In the genomic region with DNA sequence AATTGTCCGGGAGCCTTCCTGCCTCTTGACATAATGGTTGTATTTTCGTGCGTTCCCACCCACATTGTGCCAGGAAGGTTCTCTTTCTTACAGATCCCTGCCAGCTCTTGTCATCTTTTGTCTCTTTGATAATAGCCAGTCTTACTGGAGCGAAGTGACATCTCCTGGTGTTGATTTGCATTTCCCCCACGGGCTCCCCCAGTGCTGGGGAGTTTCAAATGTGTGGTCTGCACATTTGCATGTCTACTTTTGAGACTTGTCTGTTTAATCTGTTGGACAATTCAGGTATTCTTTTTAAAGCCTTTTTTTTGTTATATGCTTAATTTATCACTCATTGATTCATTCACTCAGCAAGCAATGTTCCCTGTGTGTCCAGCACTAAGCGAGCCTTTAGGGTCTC, we compare ENCODE assay signal across 20 mouse cellular contexts. TPM values are rescaled to one million over a fixed set of nuclear protein-coding genes. Genes with fewer than 3 reads are reported as not detected.
DNase-seq lines count a peak whose midpoint lies in the region; ATAC-seq and TF ChIP-seq lines count a peak whose summit lies in the region.
"Had no signal": no experiment of that assay in that cellular context is flagged by ENCODE, and none has a peak within 500 bp of the region (broad histone marks: within the 10 kb centered on the region; RNA-seq: fewer than 3 reads in every experiment).

No protein-coding gene starts in this region.

- 0 out of 2 replicates have a peak, but pooled peaks have one; percentile 23 for TF ChIP-seq POLR2A in CH12.LX (IDR thresholded peaks at IDR 0.05; ENCODE audit: low read depth, low read length)
- no peak for TF ChIP-seq POLR2A in cerebellum, adult 2 months (IDR thresholded peaks at IDR 0.05; ENCODE audit: borderline replicate concordance, insufficient read depth, low read length)

- no peak for TF ChIP-seq RAD21 in CH12.LX (IDR thresholded peaks at IDR 0.05; ENCODE audit: low read depth, low read length)

- H3K79me2 ChIP-seq in CH12.LX (replicated peaks; ENCODE audit: control insufficient read depth, extremely low read depth, insufficient read depth, poor library complexity, severe bottlenecking): peaks cover 4% of the 10 kb centered on the region; the same call in 1 of the 2 replicates

- DNase-seq in spleen, adult 18-20 months: peak; percentile 23 to 32
- DNase-seq in spleen, postnatal 4 days (ENCODE audit: low spot score in 2 of 2): no peak
- DNase-seq in CH12.LX (ENCODE audit: extremely low read depth) (peak; percentile 87), ZHBTc4 (ENCODE audit: low read depth, low spot score) (peak; percentile 41)
- DNase-seq in cerebellum, adult 2 months: no peak
- no peak for DNase-seq in forebrain, embryonic 11.5 days (ENCODE audit: low spot score)
- DNase-seq: adrenal gland, postnatal 10 days; cerebellum, adult 11-12 months; cerebellum, adult 9-11 months; cerebellum, postnatal 36 days; gastrocnemius, postnatal 14 days; heart, adult 2 months had no signal

- in situ Hi-C loops in CH12.LX (cut with MboI; ENCODE audit: low pct_ligation_motif_present, low pct_unique_long_range_greater_than_20kb, low sequenced_read_pairs): loop anchor here (5.0 kb wide), 1 partner anchor 41 kb away; no protein-coding TSS in a partner anchor

- H3K36me3 ChIP-seq in CH12.LX (replicated peaks in 1 of 2; ENCODE audit: control insufficient read depth in 1 of 2, insufficient read depth in 1 of 2, low read length in 1 of 2): peaks cover 13 to 64% of the 10 kb centered on the region in 2 experiments
- H3K36me3 ChIP-seq in forebrain, embryonic 11.5 days (ENCODE audit: control insufficient read depth, insufficient read depth, low read length): no peaks in the 10 kb centered on the region
- H3K36me3 ChIP-seq in kidney, embryonic 14.5 days (ENCODE audit: control insufficient read depth, insufficient read depth, low read length): no peaks in the 10 kb centered on the region
- H3K36me3 ChIP-seq: embryonic facial prominence, embryonic 10.5 days; heart, embryonic 15.5 days; hindbrain, embryonic 10.5 days; intestine, embryonic 15.5 days had no signal

- TF ChIP-seq EP300 in CH12.LX (IDR thresholded peaks at IDR 0.05; ENCODE audit: low read length): peak; percentile 66; the same call in 1 of the 2 replicates

- H3K9ac ChIP-seq in CH12.LX (ENCODE audit: insufficient read depth, low read depth): no peak overlapping the region
- no peak overlapping the region for H3K9ac ChIP-seq in forebrain, embryonic 11.5 days (ENCODE audit: low read length)
- no peak overlapping the region for H3K9ac ChIP-seq in kidney, embryonic 14.5 days (ENCODE audit: low read depth, low read length)
- H3K9ac ChIP-seq: heart, embryonic 15.5 days; hindbrain, embryonic 14.5 days; intestine, embryonic 15.5 days had no signal

- H3K27ac ChIP-seq in CH12.LX (ENCODE audit: insufficient read depth, low read depth): peak overlapping the region; percentile 88
- H3K27ac ChIP-seq in cerebellum, adult 2 months (ENCODE audit: insufficient read depth, low read length): no peak overlapping the region
- H3K27ac ChIP-seq in forebrain, embryonic 11.5 days (ENCODE audit: low read depth, low read length): no peak overlapping the region
- no peak overlapping the region for H3K27ac ChIP-seq in kidney, embryonic 14.5 days (ENCODE audit: low read depth, low read length)
- H3K27ac ChIP-seq: embryonic facial prominence, embryonic 10.5 days; heart, adult 2 months; heart, embryonic 15.5 days; hindbrain, embryonic 10.5 days; hindbrain, embryonic 14.5 days; intestine, embryonic 15.5 days had no signal

- TF ChIP-seq CTCF in CH12.LX (conservative IDR thresholded peaks at IDR 0.05 in 1 of 2, IDR thresholded peaks at IDR 0.05 in 1 of 2; ENCODE audit: low read depth in 2 of 2, low read length in 2 of 2): no peak
- no peak for TF ChIP-seq CTCF in cerebellum, adult 2 months (IDR thresholded peaks at IDR 0.05; ENCODE audit: borderline replicate concordance, insufficient read depth, low read depth, low read length)

- dilution Hi-C loops in CH12.LX (cut with MboI; ENCODE audit: extremely low pct_ligation_motif_present, extremely low pct_unique_long_range_greater_than_20kb, low sequenced_read_pairs): no loop called here

- H3K4me3 ChIP-seq in CH12.LX (replicated peaks in 1 of 3; ENCODE audit: low read depth in 2 of 3, low read length in 2 of 3, poor library complexity in 1 of 3): peak overlapping the region in 1 of 3 experiments; percentile 16
- H3K4me3 ChIP-seq in cerebellum, adult 2 months (replicated peaks; ENCODE audit: insufficient read depth, low read depth, low read length): no peak overlapping the region
- no peak overlapping the region for H3K4me3 ChIP-seq in forebrain, embryonic 11.5 days (ENCODE audit: low read depth, low read length)
- no peak overlapping the region for H3K4me3 ChIP-seq in kidney, embryonic 14.5 days (ENCODE audit: low read length)
- H3K4me3 ChIP-seq: embryonic facial prominence, embryonic 10.5 days; heart, adult 2 months; heart, embryonic 15.5 days; hindbrain, embryonic 10.5 days; intestine, embryonic 15.5 days had no signal

- peaks cover 28% of the 10 kb centered on the region for H3K9me3 ChIP-seq in CH12.LX (replicated peaks; ENCODE audit: low read length)
- H3K9me3 ChIP-seq in forebrain, embryonic 11.5 days (ENCODE audit: control insufficient read depth, low read length): no peaks in the 10 kb centered on the region
- H3K9me3 ChIP-seq in kidney, embryonic 14.5 days (ENCODE audit: control insufficient read depth, low read length): no peaks in the 10 kb centered on the region
- H3K9me3 ChIP-seq: embryonic facial prominence, embryonic 10.5 days; heart, embryonic 15.5 days; hindbrain, embryonic 10.5 days; intestine, embryonic 15.5 days had no signal

- no peak for ATAC-seq in forebrain, embryonic 11.5 days (replicated peaks; ENCODE audit: low FRiP score)
- no peak for ATAC-seq in kidney, embryonic 14.5 days (ENCODE audit: low FRiP score, low TSS enrichment)
- ATAC-seq: forebrain, embryonic 14.5 days; intestine, embryonic 15.5 days had no signal

- peaks cover 22 to 49% of the 10 kb centered on the region in 2 experiments for H3K4me1 ChIP-seq in CH12.LX (ENCODE audit: control insufficient read depth in 1 of 2, insufficient read depth in 2 of 2)
- H3K4me1 ChIP-seq in cerebellum, adult 2 months (ENCODE audit: control insufficient read depth, insufficient read depth, low read length): no peaks in the 10 kb centered on the region
- H3K4me1 ChIP-seq in forebrain, embryonic 11.5 days (replicated peaks; ENCODE audit: control insufficient read depth, insufficient read depth, low read length): peaks cover 4% of the 10 kb centered on the region; the same call in 1 of the 2 replicates
- no peaks in the 10 kb centered on the region for H3K4me1 ChIP-seq in kidney, embryonic 14.5 days (ENCODE audit: control insufficient read depth, insufficient read depth, low read length)
- H3K4me1 ChIP-seq: intestine, embryonic 15.5 days had no signal

- H3K27me3 ChIP-seq in CH12.LX (replicated peaks): no peaks in the 10 kb centered on the region
- H3K27me3 ChIP-seq in cerebellum, adult 2 months (ENCODE audit: control insufficient read depth, insufficient read depth, low read length): no peaks in the 10 kb centered on the region
- H3K27me3 ChIP-seq in forebrain, embryonic 11.5 days (ENCODE audit: control insufficient read depth, insufficient read depth, low read length): no peaks in the 10 kb centered on the region
- no peaks in the 10 kb centered on the region for H3K27me3 ChIP-seq in kidney, embryonic 14.5 days (ENCODE audit: control insufficient read depth, insufficient read depth, low read length)
- H3K27me3 ChIP-seq: heart, embryonic 15.5 days; intestine, embryonic 15.5 days had no signal

- H3K4me2 ChIP-seq in CH12.LX (ENCODE audit: insufficient read depth, low read depth, poor library complexity, severe bottlenecking): peak overlapping the region; percentile 33
- H3K4me2 ChIP-seq in forebrain, embryonic 11.5 days (ENCODE audit: low read depth, low read length, severe bottlenecking): no peak overlapping the region
- no peak overlapping the region for H3K4me2 ChIP-seq in kidney, embryonic 14.5 days (replicated peaks; ENCODE audit: low read depth, low read length)
- H3K4me2 ChIP-seq: heart, embryonic 11.5 days; heart, embryonic 15.5 days; hindbrain, embryonic 14.5 days; intestine, embryonic 15.5 days had no signal

- 43% methylated on average over 6 of the region's 6 CpGs for WGBS in cerebellum, adult 2 months
- 40% methylated on average over 6 of the region's 6 CpGs for WGBS in forebrain, embryonic 11.5 days
- 60% methylated on average over 6 of the region's 6 CpGs for WGBS in kidney, embryonic 14.5 days

TF ChIP-seq in CH12.LX, 34 proteins besides CTCF, POLR2A, EP300 and RAD21 (continues in another document):
- TF ChIP-seq HCFC1 (IDR thresholded peaks at IDR 0.05; ENCODE audit: low read depth, low read length) (no peak), ZC3H11A (IDR thresholded peaks at IDR 0.05; ENCODE audit: low read depth, low read length) (no peak), TCF12 (IDR thresholded peaks at IDR 0.05; ENCODE audit: low read depth, low read length) (peak; percentile 32; the same call in 1 of the 2 replicates), ZNF384 (IDR thresholded peaks at IDR 0.05; ENCODE audit: low read depth, low read length) (0 out of 2 replicates have a peak, but pooled peaks have one; percentile 19), UBTF (IDR thresholded peaks at IDR 0.05; ENCODE audit: low read depth, low read length) (no peak), MYC (IDR thresholded peaks at IDR 0.05; ENCODE audit: low read depth, low read length) (no peak), MAFK (IDR thresholded peaks at IDR 0.05; ENCODE audit: insufficient replicate concordance, low read length) (no peak; the same call in none of the 2 replicates), JUND (conservative IDR thresholded peaks at IDR 0.05; ENCODE audit: low read depth, low read length) (peak; percentile 65), NRF1 (IDR thresholded peaks at IDR 0.05; ENCODE audit: low read depth, low read length) (0 out of 2 replicates have a peak, but pooled peaks have one; percentile 2), MXI1 (IDR thresholded peaks at IDR 0.05; ENCODE audit: low read depth, low read length) (no peak; the same call in 1 of the 2 replicates), SIN3A (IDR thresholded peaks at IDR 0.05; ENCODE audit: low read length) (peak; percentile 68; the same call in 1 of the 2 replicates), TBP (conservative IDR thresholded peaks at IDR 0.05; ENCODE audit: low read depth, low read length) (0 out of 2 replicates have a peak, but pooled peaks have one; percentile 22), ZKSCAN1 (IDR thresholded peaks at IDR 0.05; ENCODE audit: borderline replicate concordance, low read depth, low read length) (no peak), NELFE (IDR thresholded peaks at IDR 0.05; ENCODE audit: low read depth, low read length) (no peak)

RNA-seq across cellular contexts. Expression of gene Taok3, which starts 58.1 kb away (rescaled TPM):
- total RNA-seq in CH12.LX (2012; rRNA removed): 17.4 and 18.6 TPM in 2 replicates
- total RNA-seq in CH12.LX (2014; rRNA removed): 7.2 and 8.3 TPM in 2 replicates
- 34.6 and 35.0 TPM in 2 replicates for polyA plus RNA-seq in CH12.LX (2012; ENCODE audit: insufficient read length, low read depth)
- 43.6 and 47.0 TPM in 2 replicates for polyA plus RNA-seq in cerebellum, adult 2 months (2012; rRNA removed)
- 16.2 and 16.9 TPM in 2 replicates for polyA plus RNA-seq in forebrain, embryonic 11.5 days (2014; fragmentation: Nextera tagmentation; extraction: Ambion mirVana)
- polyA plus RNA-seq in kidney, embryonic 14.5 days (2014; fragmentation: Nextera tagmentation; extraction: Ambion mirVana): 11.7 and 16.3 TPM in 2 replicates

Comparison
In these comparisons a context has a peak if more than half of its experiments do, and no peak if none do; other contexts are left out.
1. DNase-seq: peak in spleen, adult 18-20 months (2 of 2), CH12.LX (single experiment) and ZHBTc4 (single experiment); none in spleen, postnatal 4 days (0 of 2), cerebellum, adult 2 months (0 of 2) and forebrain, embryonic 11.5 days (single experiment).